Mouse (Mus musculus) bone marrow, adult 2 months (tissue): ENCODE data around the gene Srgap3. TPM values are rescaled to one million over a fixed set of nuclear protein-coding genes. Genes with fewer than 3 reads are reported as not detected.

Experiments
- H3K27ac ChIP-seq: fragments of 200-500 bp; 2 replicates; pipeline ENCODE4 v1.5.1; 2012; ENCODE audit warnings: low read depth, mild to moderate bottlenecking, control low read depth, inconsistent platforms, low read length; ENCODE audit not compliant: control insufficient read depth, poor library complexity, insufficient read depth
- H3K4me1 ChIP-seq: fragments of 200-500 bp; 2 replicates; pipeline ENCODE4 v1.6.1; 2011; ENCODE audit warnings: low read length; ENCODE audit not compliant: control insufficient read depth, insufficient read depth
- H3K4me3 ChIP-seq: fragments of 200-500 bp; replicated peaks from 2 replicates; pipeline ENCODE3; 2011; ENCODE audit warnings: mild to moderate bottlenecking, low read depth, low read length, control low read depth; ENCODE audit not compliant: control insufficient read depth
- CTCF ChIP-seq: fragments of 200-500 bp; IDR thresholded peaks from 2 replicates; pipeline ENCODE4 v1.5.1; 2011; ENCODE audit warnings: low read length, control low read depth; ENCODE audit not compliant: control insufficient read depth, insufficient read depth
- POLR2A ChIP-seq: fragments of 200-500 bp; IDR thresholded peaks from 2 replicates; pipeline ENCODE4 v1.6.1; 2011; ENCODE audit warnings: low read depth, mild to moderate bottlenecking, control low read depth, low read length, borderline replicate concordance; ENCODE audit not compliant: control insufficient read depth
- WGBS: fragments of 180-500 bp; shearing (Covaris S2); methylation state at CpG from one replicate; pipeline ENCODE4 v1.1.7; 2018; 5-methylcytosine and 5-hydroxymethylcytosine counted together
- polyA plus RNA-seq: library from polyadenylated mRNA; stranded (reverse); fragments of >200 nt; gene quantifications from 2 replicates; pipeline ENCODE4 v1.2.4, GENCODE M21; 2011; ENCODE audit warnings: low replicate concordance; ENCODE audit not compliant: missing spikeins, insufficient read depth, insufficient read length

The Srgap3 gene
- polyA plus RNA-seq, 1 experiment = 6.0 TPM

DNA sequence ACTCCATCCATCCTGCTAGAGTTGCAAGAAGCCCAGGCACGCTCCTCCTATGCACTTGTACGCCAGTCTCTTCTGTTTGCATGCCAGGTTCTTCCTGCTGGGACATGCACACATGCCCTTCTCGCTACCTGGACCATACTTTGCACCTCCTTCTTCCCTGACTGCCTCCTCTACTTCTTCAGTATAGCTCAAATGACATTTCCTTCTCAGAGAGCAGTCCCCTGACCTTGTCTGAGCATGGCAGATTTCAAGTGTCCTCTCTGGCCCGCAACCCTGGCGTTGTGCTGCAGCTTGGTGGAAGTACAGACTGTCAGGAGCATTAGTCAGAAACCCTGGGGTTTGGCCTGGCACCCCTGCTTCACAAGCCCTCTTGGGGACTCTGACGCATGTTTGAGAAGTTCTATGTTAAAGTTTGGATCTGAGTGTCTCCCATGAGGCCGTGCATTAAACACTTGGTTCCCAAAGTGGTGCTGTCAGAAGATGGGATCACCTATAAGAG is 128.6 kb downstream of the Srgap3 start:
- no peak for TF ChIP-seq POLR2A
- TF ChIP-seq CTCF = no peak
- 85% methylated on average over 7 of the region's 7 CpGs for WGBS
- H3K4me1 ChIP-seq = no peaks in the 10 kb centered on the region; the same call in 1 of the 2 replicates

DNA sequence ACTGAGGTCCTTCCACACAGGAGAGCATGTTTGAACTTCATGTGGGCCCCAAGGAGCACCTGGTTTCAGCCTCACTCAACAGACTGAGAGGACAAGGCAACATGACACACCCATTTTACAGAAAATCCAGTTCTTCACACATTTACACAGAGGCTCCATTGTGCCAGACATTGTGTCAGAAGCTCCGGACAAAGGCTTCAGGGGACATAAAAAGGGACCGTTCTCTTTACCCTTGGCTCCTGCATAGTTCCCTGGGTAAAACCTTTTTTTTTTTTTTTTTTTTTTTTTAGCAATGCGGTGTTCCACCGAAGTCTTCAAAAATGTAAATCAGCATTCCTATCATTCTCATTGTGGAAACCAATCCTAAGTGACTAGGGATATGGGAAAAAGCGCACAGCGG is 131.5 kb downstream of the Srgap3 start:
- Histone ChIP-seq H3K4me1 (no peaks in the 10 kb centered on the region; the same call in 1 of the 2 replicates), H3K27ac (no peak overlapping the region), H3K4me3 (no peak overlapping the region)
- WGBS = 85% methylated on average over 6 of the region's 6 CpGs
- no peak for TF ChIP-seq CTCF
- TF ChIP-seq POLR2A = no peak

More for the DNA sequence above, 128.6 kb downstream of the Srgap3 start:
- Histone ChIP-seq H3K4me3 (no peak overlapping the region), H3K27ac (no peak overlapping the region)

DNA sequence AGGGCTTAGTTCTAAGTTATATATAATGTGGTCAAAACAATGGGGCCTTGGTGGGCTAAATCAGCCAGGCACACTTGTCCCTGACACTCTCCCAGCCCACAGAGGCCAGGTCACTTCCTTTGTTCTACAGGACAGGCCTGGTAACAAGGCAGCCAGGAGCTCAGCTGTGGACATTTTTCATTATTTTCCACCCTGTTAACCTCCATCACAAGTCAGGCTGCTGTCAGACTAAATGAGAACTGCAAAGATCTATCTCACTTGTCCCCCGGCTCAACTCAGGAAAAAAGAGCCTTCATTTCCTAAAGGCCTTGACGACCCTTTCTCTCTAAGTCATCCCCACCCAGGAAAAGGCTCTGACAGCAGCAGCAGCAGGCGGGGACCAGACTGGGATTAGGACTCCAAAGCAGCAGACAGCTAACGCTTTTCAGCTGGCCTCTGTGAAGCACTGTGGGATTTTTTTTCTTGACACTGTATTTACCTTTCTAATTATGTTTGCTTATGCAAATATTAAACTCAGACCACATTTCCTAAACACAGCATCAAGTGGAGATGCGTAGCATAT is 132.5 kb downstream of the Srgap3 start:
- no peaks in the 10 kb centered on the region; the same call in 1 of the 2 replicates for H3K4me1 ChIP-seq
- H3K27ac ChIP-seq = no peak overlapping the region
- no peak for TF ChIP-seq CTCF
- TF ChIP-seq POLR2A = no peak
- no peak overlapping the region for H3K4me3 ChIP-seq
- WGBS = 72% methylated on average over 5 of the region's 5 CpGs

DNA sequence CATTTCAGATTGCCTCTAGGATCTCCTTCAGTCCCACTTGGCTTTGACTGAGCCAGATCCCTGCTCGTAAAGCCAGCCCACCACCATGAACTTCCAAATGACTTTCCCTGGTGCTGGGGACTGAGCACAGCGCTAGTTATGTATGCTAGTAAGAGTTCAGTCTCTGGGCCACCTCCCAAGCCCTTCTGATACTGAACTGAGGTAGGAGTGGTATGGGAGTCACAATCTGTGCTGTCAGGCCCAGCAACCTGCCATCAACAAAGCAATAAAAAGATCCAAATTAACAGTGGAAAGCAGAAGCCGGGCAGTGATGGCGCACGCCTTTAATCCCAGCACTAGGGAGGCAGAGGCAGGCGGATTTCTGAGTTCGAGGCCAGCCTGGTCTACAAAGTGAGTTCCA is 134.2 kb downstream of the Srgap3 start:
- TF ChIP-seq CTCF = no peak
- TF ChIP-seq POLR2A = no peak
- 88% methylated on average over 7 of the region's 7 CpGs for WGBS
- H3K27ac ChIP-seq = no peak overlapping the region

DNA sequence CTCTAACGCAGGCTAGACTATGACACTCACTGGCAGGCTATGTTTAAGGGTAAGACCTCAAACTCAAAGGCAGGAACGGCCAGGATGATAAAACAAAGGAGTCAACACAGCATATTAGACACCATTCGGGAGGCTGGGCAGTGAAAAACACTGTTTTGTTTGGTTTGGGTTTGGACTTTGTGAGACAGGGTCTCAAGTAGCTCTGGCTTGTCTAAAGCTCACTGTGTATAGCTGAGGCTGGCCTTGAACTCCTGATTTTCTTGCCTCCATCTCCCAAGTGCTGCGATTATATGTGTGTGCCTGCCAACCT is 136.6 kb downstream of the Srgap3 start:
- WGBS = 81% methylated on average over 4 of the region's 4 CpGs

More for the DNA sequence above, 134.2 kb downstream of the Srgap3 start:
- Histone ChIP-seq H3K4me1 (no peaks in the 10 kb centered on the region; the same call in 1 of the 2 replicates), H3K4me3 (no peak overlapping the region)

DNA sequence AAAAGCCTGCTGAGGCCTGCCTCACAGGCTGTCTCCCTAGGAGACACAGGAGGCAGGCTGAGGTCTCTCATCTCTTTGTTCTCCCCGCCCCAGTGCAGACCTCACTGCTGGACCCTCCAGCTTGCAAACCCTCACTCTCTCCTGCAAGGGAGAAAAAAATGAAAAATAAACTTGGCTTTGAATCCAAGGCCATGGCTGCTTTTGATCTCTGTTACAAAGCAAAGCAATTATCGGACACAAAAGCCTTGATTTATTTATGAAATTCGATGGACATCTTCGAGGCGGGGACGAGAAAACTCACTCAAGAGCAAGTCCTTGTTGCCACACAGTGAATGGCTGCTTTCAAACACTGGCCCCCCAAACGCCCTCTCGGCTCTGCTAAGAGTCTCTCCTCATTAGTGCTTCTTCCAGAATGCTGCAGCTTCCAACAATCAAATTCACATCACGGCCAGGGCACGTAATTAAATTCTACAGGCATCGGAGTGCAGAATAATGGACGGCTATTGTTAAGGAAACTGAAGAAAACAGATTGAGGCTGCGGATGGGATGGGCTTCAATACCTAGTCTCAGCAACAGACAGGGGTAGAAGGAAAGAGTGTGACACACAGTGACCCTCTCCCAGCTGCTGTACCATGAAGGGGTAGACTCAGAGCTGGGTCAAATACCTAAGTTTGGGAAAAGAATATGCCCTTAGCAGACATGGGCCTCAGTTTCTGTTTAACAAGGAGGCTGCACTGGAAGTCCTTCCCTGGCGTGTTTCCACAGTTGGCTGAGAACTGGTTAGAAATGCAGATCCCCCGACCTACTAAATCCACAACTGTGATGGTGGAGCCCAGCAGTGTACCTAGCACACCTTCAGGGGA is 137.2 kb downstream of the Srgap3 start:
- WGBS = 87% methylated on average over 15 of the region's 15 CpGs
- Histone ChIP-seq H3K4me1 (no peaks in the 10 kb centered on the region), H3K4me3 (no peak overlapping the region), H3K27ac (no peak overlapping the region)
- TF ChIP-seq CTCF (no peak), POLR2A (no peak)

More for the DNA sequence above, 136.6 kb downstream of the Srgap3 start:
- Histone ChIP-seq H3K27ac (no peak overlapping the region), H3K4me1 (no peaks in the 10 kb centered on the region), H3K4me3 (no peak overlapping the region)
- TF ChIP-seq POLR2A = no peak
- no peak for TF ChIP-seq CTCF

DNA sequence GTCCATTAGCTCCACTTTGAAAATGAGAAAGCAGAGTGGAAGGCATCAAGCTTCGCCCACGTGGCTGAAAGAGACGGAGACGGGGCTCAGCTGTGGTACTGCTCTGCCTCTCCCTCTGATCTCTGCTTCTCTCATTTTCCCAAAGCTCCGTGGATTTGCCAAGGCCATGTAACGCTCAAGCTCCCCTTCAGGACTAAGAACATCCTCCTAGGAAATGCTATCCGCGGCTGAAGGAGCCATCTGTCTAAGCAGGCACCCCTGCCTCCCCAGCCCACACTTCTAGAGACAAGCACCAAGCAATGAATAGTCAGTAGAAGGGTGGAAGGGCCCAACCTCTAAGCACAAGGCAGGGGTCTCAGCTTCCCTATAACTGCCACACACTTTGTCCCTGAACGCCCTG is 138.3 kb downstream of the Srgap3 start:
- 76% methylated on average over 9 of the region's 9 CpGs for WGBS
- no peak overlapping the region for H3K4me3 ChIP-seq
- H3K27ac ChIP-seq = no peak overlapping the region
- H3K4me1 ChIP-seq = no peaks in the 10 kb centered on the region
- no peak for TF ChIP-seq POLR2A
- TF ChIP-seq CTCF = no peak

DNA sequence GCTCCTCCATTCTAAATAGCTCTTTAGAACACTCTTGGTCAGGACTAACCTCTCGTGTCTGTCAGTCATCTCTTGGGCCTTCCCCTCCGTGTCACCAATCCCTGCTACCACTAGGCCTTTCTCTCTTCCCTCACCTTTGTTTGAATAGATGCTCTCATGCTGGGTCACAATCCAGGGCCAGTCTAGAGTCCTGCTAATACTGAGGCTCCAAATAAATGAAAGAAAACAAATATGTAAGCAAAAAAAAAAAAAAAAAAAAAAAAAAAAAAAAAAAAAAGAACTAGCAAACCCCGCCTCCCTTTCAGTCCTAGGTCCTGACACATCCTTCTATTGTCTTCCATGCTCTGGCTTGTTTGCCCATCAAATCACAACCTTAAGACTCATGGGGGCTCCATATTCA is 145.1 kb downstream of the Srgap3 start:
- WGBS = 78% methylated on average over 3 of the region's 3 CpGs
- TF ChIP-seq POLR2A = no peak
- TF ChIP-seq CTCF = no peak
- Histone ChIP-seq H3K27ac (no peak overlapping the region), H3K4me3 (no peak overlapping the region), H3K4me1 (no peaks in the 10 kb centered on the region)

DNA sequence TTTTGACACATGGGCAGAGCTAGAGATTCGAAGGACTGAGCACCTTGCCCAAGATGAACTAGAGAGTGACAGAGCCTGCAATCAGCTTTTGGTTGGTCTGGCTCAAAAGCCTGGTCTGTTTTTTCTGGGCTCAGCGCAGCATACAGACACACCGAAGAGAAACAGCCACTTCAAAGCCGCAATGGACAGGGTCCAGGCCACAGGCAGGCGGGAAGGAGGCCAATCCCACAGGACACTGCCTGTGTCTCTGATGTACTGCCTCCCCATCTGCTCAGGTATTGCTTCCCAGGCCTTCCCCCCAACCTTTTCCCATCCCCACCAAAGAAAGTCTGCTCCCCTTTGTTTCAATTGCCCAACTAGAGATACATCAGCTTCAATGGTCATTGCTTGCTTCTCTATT is 148.7 kb downstream of the Srgap3 start:
- WGBS = 83% methylated on average over 5 of the region's 5 CpGs
- Histone ChIP-seq H3K4me1 (no peaks in the 10 kb centered on the region), H3K27ac (no peak overlapping the region), H3K4me3 (no peak overlapping the region)
- TF ChIP-seq CTCF (no peak), POLR2A (no peak)
